Mouse (Mus musculus): ENCODE results near the gene Tkfc.

Tkfc gene

GRCm38 (mm10) chr19:10605293-10605900 lies at the start of gene Tkfc, which contains the start of gene Ddb1:
Gene Tkfc, minus strand, starts transcription at chr19:10605654.
Gene Ddb1, plus strand, starts transcription at chr19:10605327.
- DNase-seq, result peak; percentile 99

GRCm38 (mm10) chr19:10648156-10648555 lies 42.7 kb upstream of the Tkfc start:
- no peak for DNase-seq

- no peak for DNase-seq
Measured at GRCm38 (mm10) chr19:10645616-10646015, 40.2 kb upstream of the Tkfc start.

- no peak for DNase-seq
Measured at GRCm38 (mm10) chr19:10640589-10641378, 35.3 kb upstream of the Tkfc start.

- no peak for DNase-seq
Measured at GRCm38 (mm10) chr19:10640080-10640479, 34.6 kb upstream of the Tkfc start.

- DNase-seq, result no peak
Measured at GRCm38 (mm10) chr19:10637840-10638239, 32.4 kb upstream of the Tkfc start.

- peak; percentile 22 for DNase-seq
Measured at GRCm38 (mm10) chr19:10634872-10635318, 29.4 kb upstream of the Tkfc start.

GRCm38 (mm10) chr19:10634106-10634871 lies 28.8 kb upstream of the Tkfc start, which contains the start of gene Vwce:
Gene Vwce, plus strand, starts transcription at chr19:10634213.
- peak; percentile 26 for DNase-seq

- DNase-seq, result no peak
Measured at GRCm38 (mm10) chr19:10608573-10609240, 3.3 kb upstream of the Tkfc start.

- peak; percentile 25 for DNase-seq
Measured at GRCm38 (mm10) chr19:10605901-10606622, 608 bp upstream of the Tkfc start.

- no peak for DNase-seq
Measured at GRCm38 (mm10) chr19:10604534-10604933, 920 bp downstream of the Tkfc start.

GRCm38 (mm10) chr19:10603660-10604523 lies 1.6 kb downstream of the Tkfc start:
- DNase-seq, result no peak

- DNase-seq, result peak; percentile 93
Measured at GRCm38 (mm10) chr19:10602787-10603186, 2.7 kb downstream of the Tkfc start.

- DNase-seq, result no peak
Measured at GRCm38 (mm10) chr19:10602247-10602769, 3.1 kb downstream of the Tkfc start.

- no peak for DNase-seq
Measured at GRCm38 (mm10) chr19:10599648-10600047, 5.8 kb downstream of the Tkfc start.

GRCm38 (mm10) chr19:10598188-10598587 lies 7.3 kb downstream of the Tkfc start:
- peak; percentile 30 for DNase-seq

GRCm38 (mm10) chr19:10591659-10592377 lies 13.6 kb downstream of the Tkfc start:
- no peak for DNase-seq

- DNase-seq, result no peak
Measured at GRCm38 (mm10) chr19:10590301-10590700, 15.2 kb downstream of the Tkfc start.

GRCm38 (mm10) chr19:10589127-10589857 lies 16.2 kb downstream of the Tkfc start:
- DNase-seq, result no peak

Measured in lung, postnatal 14 days (tissue).